Mouse (Mus musculus): Measurements from ENCODE around the gene Ywhaq. TPM values are rescaled to one million over a fixed set of nuclear protein-coding genes. Genes with fewer than 3 reads are reported as not detected.

The Ywhaq gene
- total and polyA plus RNA-seq, 3 experiments, result 217 to 392 (median 234) TPM

- Histone ChIP-seq H3K4me2 (ENCODE audit: insufficient read depth, low read depth, poor library complexity, severe bottlenecking) (no peak overlapping the region), H3K27ac (ENCODE audit: insufficient read depth, low read depth) (no peak overlapping the region), H3K9me3 (replicated peaks; ENCODE audit: low read length) (no peaks in the 10 kb centered on the region), H3K36me3 (replicated peaks in 1 of 2; ENCODE audit: control insufficient read depth in 1 of 2, insufficient read depth in 1 of 2, low read length in 1 of 2) (peaks cover 34 to 68% of the 10 kb centered on the region in 2 experiments), H3K4me1 (ENCODE audit: control insufficient read depth in 1 of 2, insufficient read depth in 2 of 2) (peaks cover 8 to 26% of the 10 kb centered on the region in 2 experiments), H3K4me3 (replicated peaks in 1 of 3; ENCODE audit: low read depth in 2 of 3, low read length in 2 of 3, poor library complexity in 1 of 3) (no peak overlapping the region), H3K79me2 (replicated peaks; ENCODE audit: control insufficient read depth, extremely low read depth, insufficient read depth, poor library complexity, severe bottlenecking) (no peaks in the 10 kb centered on the region; the same call in 1 of the 2 replicates), H3K9ac (ENCODE audit: insufficient read depth, low read depth) (no peak overlapping the region), H3K27me3 (replicated peaks) (no peaks in the 10 kb centered on the region)
- TF ChIP-seq HCFC1 (IDR thresholded peaks at IDR 0.05; ENCODE audit: low read depth, low read length) (no peak), CHD1 (IDR thresholded peaks at IDR 0.05; ENCODE audit: low read depth, low read length) (no peak), NRF1 (IDR thresholded peaks at IDR 0.05; ENCODE audit: low read depth, low read length) (no peak), MAFK (IDR thresholded peaks at IDR 0.05; ENCODE audit: insufficient replicate concordance, low read length) (no peak), GABPA (IDR thresholded peaks at IDR 0.05; ENCODE audit: insufficient replicate concordance, low read depth, low read length) (no peak), ZKSCAN1 (IDR thresholded peaks at IDR 0.05; ENCODE audit: borderline replicate concordance, low read depth, low read length) (no peak), ELF1 (IDR thresholded peaks at IDR 0.05; ENCODE audit: low read depth, low read length) (no peak), JUND (conservative IDR thresholded peaks at IDR 0.05; ENCODE audit: low read depth, low read length) (no peak), RAD21 (IDR thresholded peaks at IDR 0.05; ENCODE audit: low read depth, low read length) (no peak), MXI1 (IDR thresholded peaks at IDR 0.05; ENCODE audit: low read depth, low read length) (no peak), RCOR1 (conservative IDR thresholded peaks at IDR 0.05; ENCODE audit: low read depth, low read length) (no peak), UBTF (IDR thresholded peaks at IDR 0.05; ENCODE audit: low read depth, low read length) (no peak), TCF12 (IDR thresholded peaks at IDR 0.05; ENCODE audit: low read depth, low read length) (no peak), E2F4 (IDR thresholded peaks at IDR 0.05; ENCODE audit: insufficient replicate concordance, low read depth, low read length) (no peak), USF1 (IDR thresholded peaks at IDR 0.05; ENCODE audit: low read depth, low read length) (no peak), JUN (IDR thresholded peaks at IDR 0.05; ENCODE audit: insufficient read depth, low read depth, low read length) (no peak)
- dilution Hi-C loops (cut with MboI; ENCODE audit: extremely low pct_ligation_motif_present, extremely low pct_unique_long_range_greater_than_20kb, low sequenced_read_pairs) (no loop called here), in situ Hi-C loops (cut with MboI; ENCODE audit: low pct_ligation_motif_present, low pct_unique_long_range_greater_than_20kb, low sequenced_read_pairs) (no loop called here)
- DNase-seq (ENCODE audit: extremely low read depth), result no peak
These were observed 76.8 kb downstream of the Ywhaq start for GRCm38 (mm10) chr12:21340674-21341073.

Other genes with a start within 250 kb of the Ywhaq start
- gene Cpsf3, start 132.2 kb downstream of the Ywhaq start, total RNA-seq (2012; rRNA removed), result 79.8 and 89.1 TPM in 2 replicates
- gene Cpsf3, start 132.2 kb downstream of the Ywhaq start, total RNA-seq (2014; rRNA removed), result 117 and 119 TPM in 2 replicates
- gene Cpsf3, start 132.2 kb downstream of the Ywhaq start, polyA plus RNA-seq (2012; ENCODE audit: insufficient read length, low read depth), result 159 and 193 TPM in 2 replicates
- gene Itgb1bp1, start 131.4 kb downstream of the Ywhaq start, total RNA-seq (2012; rRNA removed), result 37.7 and 44.1 TPM in 2 replicates
- 57.9 and 69.8 TPM in 2 replicates for gene Itgb1bp1, start 131.4 kb downstream of the Ywhaq start, total RNA-seq (2014; rRNA removed)
- 77.5 and 83.6 TPM in 2 replicates for gene Itgb1bp1, start 131.4 kb downstream of the Ywhaq start, polyA plus RNA-seq (2012; ENCODE audit: insufficient read length, low read depth)
- gene Iah1, start 101.2 kb downstream of the Ywhaq start, total RNA-seq (2012; rRNA removed), result 64.8 and 126 TPM in 2 replicates
- gene Iah1, start 101.2 kb downstream of the Ywhaq start, total RNA-seq (2014; rRNA removed), result 105 and 106 TPM in 2 replicates
- gene Iah1, start 101.2 kb downstream of the Ywhaq start, polyA plus RNA-seq (2012; ENCODE audit: insufficient read length, low read depth), result 55.1 and 62.2 TPM in 2 replicates
- gene Adam17, start 44.0 kb downstream of the Ywhaq start, total RNA-seq (2012; rRNA removed), result 47.3 and 47.5 TPM in 2 replicates
- gene Adam17, start 44.0 kb downstream of the Ywhaq start, total RNA-seq (2014; rRNA removed), result 60.1 and 63.5 TPM in 2 replicates
- gene Adam17, start 44.0 kb downstream of the Ywhaq start, polyA plus RNA-seq (2012; ENCODE audit: insufficient read length, low read depth), result 39.2 and 50.1 TPM in 2 replicates